Comparison of ENCODE assay signal across 30 mouse cellular contexts in the genomic region with DNA sequence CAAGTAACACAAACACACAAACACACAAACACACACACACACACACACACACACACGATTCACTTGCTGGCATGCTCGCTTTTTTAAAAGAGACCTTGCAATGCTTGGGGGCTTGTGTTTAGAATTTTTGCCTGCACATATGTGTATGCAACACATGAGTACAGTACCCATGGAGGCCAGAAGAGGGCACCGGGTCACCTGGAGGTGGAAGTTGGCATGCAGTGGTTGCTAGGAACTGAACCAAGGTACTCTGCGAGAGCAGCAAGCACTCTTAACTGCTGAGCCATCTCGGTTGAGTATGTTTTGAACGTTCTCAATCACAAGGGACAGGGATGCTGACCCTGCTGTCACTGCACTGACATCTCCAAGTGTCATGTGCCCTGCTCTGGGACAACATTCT. TPM values are rescaled to one million over a fixed set of nuclear protein-coding genes. Genes with fewer than 3 reads are reported as not detected.
A peak's percentile ranks its signal among the peaks of the same experiment; 100 is the strongest.
DNase-seq lines count a peak whose midpoint lies in the region; ATAC-seq and TF ChIP-seq lines count a peak whose summit lies in the region.
"Had no signal": no experiment of that assay in that cellular context is flagged by ENCODE, and none has a peak within 500 bp of the region (broad histone marks: within the 10 kb centered on the region; RNA-seq: fewer than 3 reads in every experiment).

No protein-coding gene starts in this region.

- H3K9me3 ChIP-seq in kidney, postnatal 0 days (replicated peaks; ENCODE audit: low read length), result no peaks in the 10 kb centered on the region
- H3K9me3 ChIP-seq in lung, embryonic 14.5 days (ENCODE audit: low read depth, low read length), result no peaks in the 10 kb centered on the region; the same call in 1 of the 2 replicates
- H3K9me3 ChIP-seq: embryonic facial prominence, embryonic 13.5 days; forebrain, embryonic 12.5 days; hindbrain, embryonic 12.5 days; kidney, embryonic 15.5 days; limb, embryonic 13.5 days; liver, embryonic 15.5 days; midbrain, embryonic 15.5 days; neural tube, embryonic 13.5 days had no signal

- no peaks in the 10 kb centered on the region for H3K27me3 ChIP-seq in kidney, postnatal 0 days (ENCODE audit: insufficient read depth, low read length)
- no peaks in the 10 kb centered on the region for H3K27me3 ChIP-seq in lung, embryonic 14.5 days (ENCODE audit: insufficient read depth, low read length)
- H3K27me3 ChIP-seq: embryonic facial prominence, embryonic 13.5 days; heart, embryonic 12.5 days; hindbrain, embryonic 12.5 days; kidney, embryonic 15.5 days; limb, embryonic 13.5 days; midbrain, embryonic 15.5 days; neural tube, embryonic 13.5 days had no signal

- H3K9ac ChIP-seq in kidney, postnatal 0 days (ENCODE audit: low read depth, low read length), result no peak overlapping the region
- H3K9ac ChIP-seq in lung, embryonic 14.5 days, result no peak overlapping the region
- H3K9ac ChIP-seq: embryonic facial prominence, embryonic 13.5 days; forebrain, embryonic 12.5 days; heart, embryonic 12.5 days; hindbrain, embryonic 12.5 days; kidney, embryonic 15.5 days; limb, embryonic 13.5 days; liver, embryonic 15.5 days; midbrain, embryonic 15.5 days; neural tube, embryonic 13.5 days had no signal

- peaks cover 13% of the 10 kb centered on the region for H3K4me1 ChIP-seq in kidney, postnatal 0 days (replicated peaks; ENCODE audit: insufficient read depth, low read length)
- H3K4me1 ChIP-seq in lung, embryonic 14.5 days (ENCODE audit: insufficient read depth), result no peaks in the 10 kb centered on the region; the same call in 1 of the 2 replicates
- H3K4me1 ChIP-seq: liver, embryonic 15.5 days had no signal

- ATAC-seq in kidney, postnatal 0 days (replicated peaks; ENCODE audit: low FRiP score, low read depth), result no peak
- ATAC-seq in lung, embryonic 14.5 days (ENCODE audit: insufficient read depth), result no peak
- ATAC-seq: activated CD4-positive, CD25-positive, alpha-beta regulatory T cell, adult 4 months; midbrain, embryonic 15.5 days had no signal

- H3K4me2 ChIP-seq in kidney, postnatal 0 days (ENCODE audit: low read length), result no peak overlapping the region
- no peak overlapping the region for H3K4me2 ChIP-seq in lung, embryonic 14.5 days
- H3K4me2 ChIP-seq: embryonic facial prominence, embryonic 13.5 days; forebrain, embryonic 12.5 days; heart, embryonic 12.5 days; hindbrain, embryonic 12.5 days; kidney, embryonic 15.5 days; limb, embryonic 13.5 days; liver, embryonic 15.5 days; midbrain, embryonic 15.5 days; neural tube, embryonic 13.5 days had no signal

- intact Hi-C loops in gastrocnemius, adult 2 months (cut with DNase I), result loop anchor here (2.0 kb wide), 1 partner anchor 55 kb away; no protein-coding TSS in a partner anchor

- peak; percentile 5; the same call in 1 of the 2 replicates for TF ChIP-seq CTCF in gastrocnemius, adult 2 months (IDR thresholded peaks at IDR 0.05)
- TF ChIP-seq CTCF in kidney, postnatal 0 days (IDR thresholded peaks at IDR 0.05; ENCODE audit: low read depth), result peak; percentile 32; the same call in 1 of the 2 replicates
- peak; percentile 34; the same call in 1 of the 2 replicates for TF ChIP-seq CTCF in lung, embryonic 14.5 days (IDR thresholded peaks at IDR 0.05; ENCODE audit: low read depth)

- H3K4me3 ChIP-seq in gastrocnemius, adult 2 months, result no peak overlapping the region
- H3K4me3 ChIP-seq in kidney, postnatal 0 days (replicated peaks; ENCODE audit: low read depth, low read length), result no peak overlapping the region
- no peak overlapping the region for H3K4me3 ChIP-seq in lung, embryonic 14.5 days (ENCODE audit: low read depth, low read length)
- H3K4me3 ChIP-seq: embryonic facial prominence, embryonic 13.5 days; erythroblast, embryonic 14.5 days; forebrain, embryonic 12.5 days; heart, embryonic 12.5 days; hindbrain, embryonic 12.5 days; kidney, embryonic 15.5 days; limb, embryonic 13.5 days; liver, embryonic 15.5 days; midbrain, embryonic 15.5 days; myocyte; neural tube, embryonic 13.5 days had no signal

- DNase-seq in gastrocnemius, adult 2 months, result no peak
- DNase-seq in gastrocnemius, postnatal 10 days, result no peak
- no peak for DNase-seq in kidney, postnatal 0 days (ENCODE audit: low spot score)
- no peak for DNase-seq in kidney, adult 8-10 months
- no peak for DNase-seq in lung, embryonic 14.5 days
- no peak for DNase-seq in lung, adult 18-20 months
- peak; percentile 46 for DNase-seq in ZHBTc4 (ENCODE audit: low read depth, low spot score)
- no peak for DNase-seq in ovary, adult 18-20 months (ENCODE audit: low spot score)
- DNase-seq: adrenal gland, adult 8-10 months; cerebellum, adult 2 months; cerebellum, postnatal 25 days; heart, postnatal 14 days; lung, postnatal 4 days; right cerebral cortex, adult 18-20 months; right cerebral cortex, postnatal 4 days; thymus, postnatal 25 days had no signal

- no peaks in the 10 kb centered on the region for H3K36me3 ChIP-seq in kidney, postnatal 0 days (ENCODE audit: insufficient read depth, low read length)
- no peaks in the 10 kb centered on the region for H3K36me3 ChIP-seq in lung, embryonic 14.5 days (ENCODE audit: insufficient read depth)
- H3K36me3 ChIP-seq: embryonic facial prominence, embryonic 13.5 days; forebrain, embryonic 12.5 days; hindbrain, embryonic 12.5 days; liver, embryonic 15.5 days; midbrain, embryonic 15.5 days; neural tube, embryonic 13.5 days had no signal

- no peak overlapping the region for H3K27ac ChIP-seq in gastrocnemius, adult 2 months
- no peak overlapping the region for H3K27ac ChIP-seq in kidney, postnatal 0 days
- no peak overlapping the region for H3K27ac ChIP-seq in lung, embryonic 14.5 days (ENCODE audit: low read depth)
- H3K27ac ChIP-seq: embryonic facial prominence, embryonic 13.5 days; forebrain, embryonic 12.5 days; hindbrain, embryonic 12.5 days; limb, embryonic 13.5 days; liver, embryonic 15.5 days; midbrain, embryonic 15.5 days; neural tube, embryonic 13.5 days had no signal

- 92% methylated on average over 6 of the region's 6 CpGs for WGBS in kidney, postnatal 0 days
- WGBS in lung, embryonic 14.5 days, result 91% methylated on average over 6 of the region's 6 CpGs

RNA-seq across cellular contexts. Expression of a gene that starts 5.9 kb away (rescaled TPM):
- 1 to 10 TPM; 7.9 to 9.7 TPM for total RNA-seq in gastrocnemius, adult 2 months (2021)
- total RNA-seq in gastrocnemius, postnatal 10 days (2021), result 10 to 100 TPM; 29.2 to 34.9 TPM
- 65.7 and 71.7 TPM in 2 replicates for polyA plus RNA-seq in kidney, postnatal 0 days (2015; fragmentation: Nextera tagmentation; extraction: Ambion mirVana)
- polyA plus RNA-seq in lung, embryonic 14.5 days (2014; fragmentation: Nextera tagmentation; extraction: Ambion mirVana), result 26.4 and 27.9 TPM in 2 replicates
- total RNA-seq: granulocyte monocyte progenitor cell, adult 5-6 weeks; megakaryocyte-erythroid progenitor cell, adult 5-6 weeks had no signal
- polyA plus RNA-seq: erythroblast, embryonic 14.5 days had no signal
